Mouse (Mus musculus): ENCODE results near the gene Pgm1.
A peak's percentile ranks its signal among the peaks of the same experiment; 100 is the strongest.

Pgm1 gene

DNA sequence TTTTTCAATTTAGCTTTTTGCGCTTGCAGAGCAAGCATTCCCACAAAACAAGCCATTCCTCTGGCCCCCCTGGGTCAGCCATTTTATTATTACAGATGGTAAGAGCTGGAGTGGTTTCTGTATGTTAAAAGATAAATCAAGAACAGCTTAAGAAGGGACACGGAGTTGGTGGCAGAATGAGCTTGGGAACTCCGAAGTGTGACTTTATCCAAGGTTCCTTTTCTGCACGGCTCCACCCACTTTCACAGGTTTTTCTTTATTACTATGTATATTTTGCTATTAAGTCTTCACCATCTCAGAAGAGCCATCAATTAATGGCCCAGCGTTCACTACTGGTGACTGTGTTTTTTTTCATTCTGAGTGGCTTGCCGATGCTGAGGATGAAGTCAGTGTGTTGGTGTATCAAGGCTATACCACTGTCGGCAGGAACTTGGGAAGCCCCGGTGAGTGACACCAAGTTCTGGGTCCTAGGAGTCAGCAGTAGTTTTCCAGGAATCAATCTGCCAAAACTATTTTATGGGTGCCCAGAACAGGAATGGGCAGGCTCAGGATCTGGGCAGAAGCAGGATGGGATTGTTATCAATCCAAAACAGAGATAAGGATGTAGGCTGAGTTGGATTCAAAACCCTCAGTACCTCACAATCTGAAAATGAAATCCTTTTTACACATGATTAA lies 83.3 kb downstream of the Pgm1 start:
- DNase-seq (ENCODE audit: low read depth) = no peak

DNA sequence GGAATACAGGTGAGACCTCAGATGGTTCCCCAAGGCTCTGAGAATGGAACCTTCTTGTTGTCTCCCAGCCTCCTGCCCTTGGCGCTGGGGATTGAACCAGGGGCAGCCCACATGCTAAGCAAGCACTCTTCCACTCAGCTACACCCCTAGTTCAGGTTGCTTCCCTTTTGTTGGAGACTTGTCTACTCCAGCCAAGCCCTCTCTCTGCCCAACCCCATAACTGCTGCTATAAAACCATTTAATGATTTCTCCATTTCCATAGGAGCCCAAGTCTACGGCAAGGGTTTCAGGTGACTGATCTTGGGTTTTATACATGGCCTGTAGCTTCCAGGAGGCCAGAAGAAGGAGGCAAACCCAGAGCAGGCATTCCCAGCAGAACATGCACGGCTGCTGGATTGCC lies 98.6 kb downstream of the Pgm1 start:
- DNase-seq (ENCODE audit: low read depth) = no peak

DNA sequence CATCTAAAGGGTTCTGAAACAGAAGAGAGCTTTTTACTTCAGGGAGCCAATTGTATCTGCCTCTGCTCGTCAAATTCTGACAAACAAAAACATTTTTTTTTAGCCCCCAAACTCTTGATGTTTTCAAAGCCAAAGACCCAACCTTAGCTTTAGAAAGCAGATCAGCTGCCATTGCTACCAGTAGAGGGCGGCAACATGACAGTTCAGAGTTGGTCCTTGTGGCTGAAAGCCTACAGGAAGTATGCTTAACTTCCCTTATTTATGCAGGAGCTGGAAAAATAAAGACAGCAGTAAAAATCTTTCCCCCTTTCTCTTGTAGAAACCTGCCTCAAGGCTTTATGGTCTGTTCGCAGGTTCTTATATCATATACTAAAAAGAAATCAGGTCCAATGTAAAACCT lies 99.4 kb downstream of the Pgm1 start:
- DNase-seq (ENCODE audit: low read depth) = peak; percentile 26

DNA sequence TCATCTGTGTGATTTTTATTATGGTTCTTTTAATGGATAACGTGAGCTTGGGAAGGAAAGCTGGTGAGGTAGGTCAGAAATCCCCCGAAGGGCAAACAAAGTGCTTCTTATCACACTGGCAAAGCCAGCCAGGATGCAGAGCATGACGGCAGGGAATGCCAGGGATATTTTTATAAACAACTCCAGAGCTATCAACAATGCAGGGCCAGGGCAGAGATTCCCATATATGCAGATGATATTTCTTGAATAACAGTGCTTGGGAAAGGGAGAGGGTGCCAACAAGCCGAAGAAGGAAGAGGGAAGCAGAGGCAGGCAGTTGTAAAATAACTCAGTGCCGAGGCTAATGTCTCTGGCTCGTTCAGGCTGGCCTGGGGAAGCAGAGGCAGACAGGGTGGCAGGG lies 102.1 kb downstream of the Pgm1 start:
- no peak for DNase-seq (ENCODE audit: low read depth)

DNA sequence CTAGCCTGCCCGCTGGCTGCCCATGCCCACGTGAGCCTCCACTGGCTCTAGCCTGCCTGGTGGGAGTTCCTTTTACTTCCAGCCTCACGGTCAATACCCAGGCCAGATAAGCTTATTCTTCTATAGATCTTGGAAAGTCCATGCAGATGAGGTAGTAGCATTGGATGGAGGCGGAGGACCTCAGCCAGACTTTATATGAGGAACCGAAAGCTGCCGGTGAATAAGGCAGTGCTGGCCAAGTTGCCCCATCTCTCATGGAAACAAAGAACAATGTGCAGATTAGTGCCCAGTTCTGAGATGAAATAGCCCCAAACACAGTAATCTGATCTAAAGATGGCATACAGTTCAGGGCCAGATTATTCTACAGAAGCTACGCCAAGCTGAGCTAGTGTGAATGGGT lies 103.4 kb downstream of the Pgm1 start:
- no peak for DNase-seq (ENCODE audit: low read depth)

DNA sequence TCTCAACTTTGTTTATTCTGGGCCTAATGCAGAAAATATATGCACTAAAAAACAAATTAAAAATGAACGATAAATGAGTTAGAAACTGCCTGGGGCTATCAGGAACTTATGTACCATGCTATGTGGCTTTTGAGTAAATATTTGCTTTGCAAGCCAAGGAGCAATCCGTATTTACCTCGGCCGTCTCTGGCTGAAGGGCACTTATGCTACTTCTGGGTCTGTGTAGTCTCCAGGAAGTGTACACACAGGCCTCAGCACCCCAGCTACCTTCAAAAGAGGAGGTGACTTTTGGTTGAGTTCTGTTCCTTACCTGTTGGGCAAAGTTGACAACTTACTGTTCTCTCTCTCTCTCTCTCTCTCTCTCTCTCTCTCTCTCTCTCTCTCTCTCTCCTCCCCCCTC lies 104.7 kb downstream of the Pgm1 start:
- DNase-seq (ENCODE audit: low read depth) = no peak

DNA sequence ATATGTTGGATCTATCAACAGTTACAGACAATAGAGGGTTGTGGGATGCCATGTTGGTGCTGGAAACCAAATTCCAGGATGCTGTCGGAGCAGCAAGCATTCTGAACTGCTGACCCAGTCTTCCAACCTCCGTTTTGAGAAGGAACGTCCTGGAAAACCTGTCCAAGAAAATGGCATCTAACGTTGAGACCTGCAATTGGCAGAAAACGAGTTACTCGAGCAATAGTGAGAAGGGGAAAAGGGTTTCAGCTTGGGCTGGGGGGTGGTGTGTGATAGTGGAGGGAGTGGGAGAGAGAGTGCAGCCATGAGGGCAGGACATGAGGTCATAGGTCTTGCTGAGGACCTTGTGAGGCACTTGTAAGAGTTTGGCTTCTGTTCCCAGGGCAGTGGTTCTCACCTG lies 105.8 kb downstream of the Pgm1 start:
- DNase-seq (ENCODE audit: low read depth) = no peak

DNA sequence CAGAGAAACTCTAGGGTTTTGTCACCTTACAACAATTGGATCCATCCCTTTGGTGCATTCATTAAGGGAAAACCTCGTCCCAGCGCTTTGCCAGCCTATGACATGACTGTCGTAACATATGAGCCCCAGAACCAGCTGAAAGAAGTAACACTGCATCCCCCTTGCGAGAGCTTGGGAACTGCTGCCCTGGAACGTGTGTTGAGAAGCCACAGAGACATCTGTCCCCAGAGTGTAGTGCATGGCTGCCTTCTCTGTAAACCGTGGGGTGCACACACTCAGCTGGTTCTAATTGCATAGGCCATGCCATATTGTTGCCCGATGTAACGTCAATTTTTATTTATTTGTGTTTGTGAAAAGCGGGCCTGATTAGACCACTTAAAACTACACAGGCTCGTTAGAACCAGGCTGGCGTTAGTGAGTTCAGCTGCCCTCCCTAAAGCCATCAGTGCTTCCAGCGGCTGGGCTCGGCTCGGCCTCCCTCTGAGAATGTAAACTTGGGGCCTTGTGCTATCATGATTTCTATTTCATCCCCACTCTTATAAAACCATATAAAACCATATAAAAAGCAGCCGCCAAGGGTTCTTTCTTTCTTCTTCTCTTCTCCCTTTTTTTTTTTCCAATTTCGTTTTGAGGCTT lies 106.8 kb downstream of the Pgm1 start:
- DNase-seq (ENCODE audit: low read depth) = no peak
